Comparison of ENCODE assay signal across 22 mouse cellular contexts in genomic region chr5:99287647-99288185, GRCm38 (mm10).
DNase-seq lines count a peak whose midpoint lies in the region; ATAC-seq and TF ChIP-seq lines count a peak whose summit lies in the region.
"Had no signal": no experiment of that assay in that cellular context is flagged by ENCODE, and none has a peak within 500 bp of the region (broad histone marks: within the 10 kb centered on the region; RNA-seq: fewer than 3 reads in every experiment).

No protein-coding gene starts in this region.

- H3K9me3 ChIP-seq in liver, postnatal 0 days (ENCODE audit: low read length) = no peaks in the 10 kb centered on the region
- no peaks in the 10 kb centered on the region for H3K9me3 ChIP-seq in liver, embryonic 11.5 days (ENCODE audit: control insufficient read depth, low read length)
- H3K9me3 ChIP-seq: embryonic facial prominence, embryonic 10.5 days; forebrain, embryonic 13.5 days; heart, embryonic 15.5 days; hindbrain, embryonic 10.5 days had no signal

- no peak overlapping the region for H3K4me2 ChIP-seq in liver, postnatal 0 days (ENCODE audit: low read depth, low read length)
- H3K4me2 ChIP-seq in liver, embryonic 11.5 days = no peak overlapping the region
- H3K4me2 ChIP-seq: forebrain, embryonic 13.5 days; heart, embryonic 11.5 days; heart, embryonic 15.5 days; hindbrain, embryonic 14.5 days had no signal

- H3K27me3 ChIP-seq in liver, postnatal 0 days (ENCODE audit: insufficient read depth, low read length) = no peaks in the 10 kb centered on the region
- no peaks in the 10 kb centered on the region for H3K27me3 ChIP-seq in liver, embryonic 11.5 days (replicated peaks; ENCODE audit: control insufficient read depth, insufficient read depth, low read length)
- H3K27me3 ChIP-seq: forebrain, embryonic 13.5 days; heart, embryonic 15.5 days had no signal

- H3K36me3 ChIP-seq in liver, postnatal 0 days (replicated peaks; ENCODE audit: insufficient read depth, low read length) = no peaks in the 10 kb centered on the region
- H3K36me3 ChIP-seq in liver, embryonic 11.5 days (ENCODE audit: control insufficient read depth, insufficient read depth, low read length) = no peaks in the 10 kb centered on the region
- H3K36me3 ChIP-seq: embryonic facial prominence, embryonic 10.5 days; heart, embryonic 15.5 days; hindbrain, embryonic 10.5 days had no signal

- peaks cover 10% of the 10 kb centered on the region for H3K4me1 ChIP-seq in liver, postnatal 0 days (ENCODE audit: insufficient read depth)
- H3K4me1 ChIP-seq in liver, embryonic 11.5 days (replicated peaks; ENCODE audit: control insufficient read depth, insufficient read depth, low read length) = 0 out of 2 replicates have a peak, but pooled peaks cover 5% of the 10 kb centered on the region
- H3K4me1 ChIP-seq: embryonic facial prominence, embryonic 10.5 days; hindbrain, embryonic 10.5 days had no signal

- no peak overlapping the region for H3K4me3 ChIP-seq in liver, postnatal 0 days (ENCODE audit: low read depth, low read length)
- H3K4me3 ChIP-seq in liver, embryonic 11.5 days (ENCODE audit: low read depth, low read length) = no peak overlapping the region
- no peak overlapping the region for H3K4me3 ChIP-seq in left cerebral cortex, adult 2 months
- H3K4me3 ChIP-seq: embryonic facial prominence, embryonic 10.5 days; forebrain, embryonic 13.5 days; heart, adult 2 months; heart, embryonic 15.5 days; hindbrain, embryonic 10.5 days had no signal

- no peak for TF ChIP-seq EP300 in liver, postnatal 0 days (IDR thresholded peaks at IDR 0.05; ENCODE audit: low read depth)

- H3K9ac ChIP-seq in liver, postnatal 0 days (replicated peaks) = no peak overlapping the region
- no peak overlapping the region for H3K9ac ChIP-seq in liver, embryonic 11.5 days (ENCODE audit: low read depth, low read length)
- H3K9ac ChIP-seq: forebrain, embryonic 13.5 days; forebrain, postnatal 0 days; heart, embryonic 15.5 days; hindbrain, embryonic 14.5 days had no signal

- DNase-seq in liver, postnatal 0 days = no peak
- DNase-seq in liver, embryonic 11.5 days (ENCODE audit: low spot score) = no peak
- DNase-seq in lung, postnatal 36 days = peak; percentile 42
- DNase-seq in lung, postnatal 14 days = no peak
- DNase-seq in left cerebral cortex, adult 2 months (ENCODE audit: extremely low spot score in 1 of 2, low spot score in 2 of 2) = no peak
- peak; percentile 38 to 58 for DNase-seq in left cerebral cortex, postnatal 36 days (ENCODE audit: low spot score in 2 of 2)
- no peak for DNase-seq in gastrocnemius, postnatal 25 days
- DNase-seq in adipocyte (ENCODE audit: low spot score) = no peak
- DNase-seq: adrenal gland, adult 8-10 months; adrenal gland, postnatal 36 days; cerebellum, adult 11 months; cerebellum, adult 8-10 months; cerebellum, postnatal 36 days; forebrain, postnatal 0 days; gastrocnemius, postnatal 10 days; heart, adult 2 months had no signal

- 69% methylated on average over 6 of the region's 6 CpGs for WGBS in liver, postnatal 0 days (ENCODE audit: insufficient replicate concordance)
- WGBS in liver, embryonic 11.5 days = 77% methylated on average over 6 of the region's 6 CpGs

- ATAC-seq in liver, postnatal 0 days = no peak
- ATAC-seq in liver, embryonic 11.5 days (replicated peaks; ENCODE audit: low FRiP score) = no peak
- ATAC-seq: forebrain, embryonic 13.5 days; forebrain, postnatal 0 days had no signal

- intact Hi-C loops in left cerebral cortex, adult 2 months (cut with DNase I) = no loop called here
- intact Hi-C loops in left cerebral cortex, postnatal 36 days (cut with DNase I) = no loop called here

- peak overlapping the region; percentile 37; the same call in 1 of the 2 replicates for H3K27ac ChIP-seq in liver, postnatal 0 days (ENCODE audit: low read depth)
- no peak overlapping the region for H3K27ac ChIP-seq in liver, embryonic 11.5 days (ENCODE audit: low read depth, low read length)
- H3K27ac ChIP-seq in left cerebral cortex, adult 2 months = peak overlapping the region; percentile 7; the same call in 1 of the 2 replicates
- H3K27ac ChIP-seq: embryonic facial prominence, embryonic 10.5 days; forebrain, embryonic 13.5 days; heart, adult 2 months; heart, embryonic 15.5 days; hindbrain, embryonic 10.5 days; hindbrain, embryonic 14.5 days had no signal

- no peak for TF ChIP-seq CTCF in liver, postnatal 0 days (IDR thresholded peaks at IDR 0.05; ENCODE audit: low read depth)
- no peak for TF ChIP-seq CTCF in left cerebral cortex, adult 2 months (IDR thresholded peaks at IDR 0.05)

Comparison
In these comparisons a context has a peak if more than half of its experiments do, and no peak if none do; other contexts are left out.
1. DNase-seq: peak in lung, postnatal 36 days (single experiment) and left cerebral cortex, postnatal 36 days (2 of 2); none in liver, postnatal 0 days (single experiment), liver, embryonic 11.5 days (single experiment), lung, postnatal 14 days (single experiment), left cerebral cortex, adult 2 months (0 of 2), gastrocnemius, postnatal 25 days (single experiment) and adipocyte (single experiment).